Mouse (Mus musculus): ENCODE measurements around the gene Prdm16. TPM values are rescaled to one million over a fixed set of nuclear protein-coding genes. Genes with fewer than 3 reads are reported as not detected.

Prdm16 gene
- polyA plus RNA-seq, 1 experiment from 2014 or later = 2.0 TPM

- Histone ChIP-seq H3K4me2 (no peak overlapping the region), H3K36me3 (replicated peaks) (no peaks in the 10 kb centered on the region), H3K4me3 (replicated peaks) (no peak overlapping the region), H3K4me1 (replicated peaks) (peaks cover 4% of the 10 kb centered on the region; the same call in 1 of the 2 replicates), H3K9ac (no peak overlapping the region), H3K27ac (replicated peaks) (no peak overlapping the region), H3K9me3 (replicated peaks) (no peaks in the 10 kb centered on the region), H3K27me3 (no peaks in the 10 kb centered on the region)
- no peak for ATAC-seq (ENCODE audit: insufficient read depth)
- 42% methylated on average over 9 of the region's 9 CpGs for WGBS (ENCODE audit: insufficient replicate concordance)
Measured at GRCm38 (mm10) chr4:154442645-154443304, 193.9 kb downstream of the Prdm16 start.

DNA sequence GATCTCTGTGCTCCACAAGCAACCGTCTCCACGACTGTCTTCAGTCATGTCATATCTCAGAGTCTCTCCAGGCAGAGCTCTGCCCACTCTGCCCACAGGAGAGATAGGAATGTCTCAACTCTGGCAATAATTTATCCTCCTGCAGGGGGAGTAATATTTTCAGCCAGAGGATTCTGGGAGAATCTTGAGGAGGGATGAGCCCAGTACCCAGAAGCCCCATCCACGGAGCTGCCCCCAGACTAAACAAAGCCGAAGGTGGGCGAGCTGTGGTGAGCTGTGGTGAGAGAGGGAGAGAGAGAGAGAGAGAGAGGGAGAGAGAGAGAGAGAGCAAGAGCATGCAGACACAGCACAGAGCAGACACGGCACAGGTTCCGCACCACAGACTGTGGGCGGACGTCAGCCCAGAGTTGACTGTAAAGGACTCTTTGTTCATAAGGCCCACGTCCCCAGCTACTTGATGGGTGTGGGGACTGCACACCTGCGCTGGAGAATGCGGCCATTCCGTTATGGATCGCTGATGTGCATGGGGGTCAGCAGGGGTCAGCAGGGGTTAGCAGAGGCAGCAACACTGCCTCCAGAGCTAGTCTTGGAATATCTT, 197.1 kb downstream of the Prdm16 start:
- 64% methylated on average over 14 of the region's 14 CpGs for WGBS (ENCODE audit: insufficient replicate concordance)

DNA sequence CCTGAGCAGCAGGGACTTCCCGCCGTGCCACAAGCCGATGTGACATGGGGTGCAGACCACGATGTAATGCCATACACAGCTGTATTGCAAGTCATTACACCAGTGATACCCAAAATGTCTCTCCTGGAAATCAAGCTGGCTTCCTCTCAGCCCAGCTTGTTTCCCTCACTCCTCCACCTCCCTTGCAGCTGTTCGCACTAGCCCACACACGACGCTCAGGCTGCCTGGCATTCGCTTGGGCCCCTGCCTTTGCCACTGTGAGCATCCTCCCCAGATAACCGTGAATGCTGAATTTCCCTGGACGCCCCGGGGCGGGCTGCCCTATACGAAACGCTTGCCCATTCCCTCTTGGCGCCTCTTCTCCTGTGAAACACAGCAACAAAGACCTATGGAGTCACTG, 198.1 kb downstream of the Prdm16 start:
- WGBS (ENCODE audit: insufficient replicate concordance) = 64% methylated on average over 15 of the region's 15 CpGs
- no peak overlapping the region for H3K27ac ChIP-seq (replicated peaks)
- H3K4me2 ChIP-seq = no peak overlapping the region
- H3K4me3 ChIP-seq (replicated peaks) = no peak overlapping the region
- no peaks in the 10 kb centered on the region for H3K27me3 ChIP-seq
- ATAC-seq (ENCODE audit: insufficient read depth) = no peak
- no peaks in the 10 kb centered on the region for H3K36me3 ChIP-seq (replicated peaks)
- H3K9ac ChIP-seq = no peak overlapping the region
- H3K4me1 ChIP-seq (replicated peaks) = peaks cover 4% of the 10 kb centered on the region; the same call in 1 of the 2 replicates
- H3K9me3 ChIP-seq (replicated peaks) = no peaks in the 10 kb centered on the region

More for the DNA sequence above, 197.1 kb downstream of the Prdm16 start:
- no peaks in the 10 kb centered on the region for H3K36me3 ChIP-seq (replicated peaks)
- no peak overlapping the region for H3K9ac ChIP-seq
- H3K4me1 ChIP-seq (replicated peaks) = peaks cover 4% of the 10 kb centered on the region; the same call in 1 of the 2 replicates
- ATAC-seq (ENCODE audit: insufficient read depth) = no peak
- H3K9me3 ChIP-seq (replicated peaks) = no peaks in the 10 kb centered on the region
- no peak overlapping the region for H3K27ac ChIP-seq (replicated peaks)
- no peak overlapping the region for H3K4me3 ChIP-seq (replicated peaks)
- H3K27me3 ChIP-seq = no peaks in the 10 kb centered on the region
- H3K4me2 ChIP-seq = no peak overlapping the region

DNA sequence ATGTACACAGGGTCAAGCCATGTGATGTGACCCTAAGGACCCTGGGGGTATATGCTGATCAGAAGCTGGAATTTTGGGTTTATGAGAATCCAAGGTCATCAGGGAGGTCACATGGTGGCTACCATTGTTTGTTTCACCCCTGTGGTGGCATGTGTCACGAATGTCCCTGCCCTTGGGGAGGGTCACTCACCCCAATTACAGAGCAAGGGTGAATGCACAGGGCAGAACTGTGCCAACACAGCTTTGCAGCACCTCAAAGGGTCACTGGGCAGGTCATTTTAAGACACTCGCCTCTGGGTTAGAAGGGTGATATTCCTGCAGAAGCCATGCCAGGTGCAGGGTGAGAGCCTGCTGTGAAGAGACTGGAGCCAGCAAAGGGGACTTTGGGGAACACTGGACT, 206.9 kb downstream of the Prdm16 start:
- H3K4me3 ChIP-seq (replicated peaks) = no peak overlapping the region
- 39% methylated on average over 2 of the region's 2 CpGs for WGBS (ENCODE audit: insufficient replicate concordance)

GRCm38 (mm10) chr4:154426901-154427300, 209.8 kb downstream of the Prdm16 start:
- Histone ChIP-seq H3K27ac (replicated peaks) (no peak overlapping the region), H3K4me3 (replicated peaks) (no peak overlapping the region), H3K9ac (no peak overlapping the region), H3K36me3 (replicated peaks) (no peaks in the 10 kb centered on the region), H3K4me1 (replicated peaks) (no peaks in the 10 kb centered on the region), H3K9me3 (replicated peaks) (no peaks in the 10 kb centered on the region), H3K27me3 (peaks cover 4% of the 10 kb centered on the region; the same call in 1 of the 2 replicates), H3K4me2 (no peak overlapping the region)
- no peak for ATAC-seq (ENCODE audit: insufficient read depth)
- 64% methylated on average over 7 of the region's 7 CpGs for WGBS (ENCODE audit: insufficient replicate concordance)

More for the DNA sequence above, 206.9 kb downstream of the Prdm16 start:
- Histone ChIP-seq H3K4me1 (replicated peaks) (no peaks in the 10 kb centered on the region), H3K9me3 (replicated peaks) (no peaks in the 10 kb centered on the region), H3K27me3 (peaks cover 4% of the 10 kb centered on the region; the same call in 1 of the 2 replicates), H3K4me2 (no peak overlapping the region), H3K27ac (replicated peaks) (no peak overlapping the region), H3K9ac (no peak overlapping the region), H3K36me3 (replicated peaks) (no peaks in the 10 kb centered on the region)
- no peak for ATAC-seq (ENCODE audit: insufficient read depth)

GRCm38 (mm10) chr4:154425284-154425683, 211.4 kb downstream of the Prdm16 start:
- peaks cover 4% of the 10 kb centered on the region; the same call in 1 of the 2 replicates for H3K27me3 ChIP-seq
- H3K27ac ChIP-seq (replicated peaks) = no peak overlapping the region
- H3K4me3 ChIP-seq (replicated peaks) = no peak overlapping the region
- H3K9me3 ChIP-seq (replicated peaks) = no peaks in the 10 kb centered on the region
- H3K4me1 ChIP-seq (replicated peaks) = no peaks in the 10 kb centered on the region
- WGBS (ENCODE audit: insufficient replicate concordance) = 27% methylated on average over 17 of the region's 17 CpGs
- ATAC-seq (ENCODE audit: insufficient read depth) = no peak
- no peak overlapping the region for H3K4me2 ChIP-seq
- H3K36me3 ChIP-seq (replicated peaks) = no peaks in the 10 kb centered on the region
- H3K9ac ChIP-seq = no peak overlapping the region

GRCm38 (mm10) chr4:154424681-154425080, 212.0 kb downstream of the Prdm16 start:
- Histone ChIP-seq H3K36me3 (replicated peaks) (no peaks in the 10 kb centered on the region), H3K9ac (no peak overlapping the region), H3K4me3 (replicated peaks) (no peak overlapping the region), H3K27ac (replicated peaks) (no peak overlapping the region), H3K4me2 (no peak overlapping the region), H3K9me3 (replicated peaks) (no peaks in the 10 kb centered on the region), H3K4me1 (replicated peaks) (no peaks in the 10 kb centered on the region), H3K27me3 (peaks cover 4% of the 10 kb centered on the region; the same call in 1 of the 2 replicates)
- WGBS (ENCODE audit: insufficient replicate concordance) = 50% methylated on average over 11 of the region's 11 CpGs
- no peak for ATAC-seq (ENCODE audit: insufficient read depth)

GRCm38 (mm10) chr4:154422431-154422913, 214.2 kb downstream of the Prdm16 start:
- H3K27me3 ChIP-seq = peaks cover 4% of the 10 kb centered on the region; the same call in 1 of the 2 replicates
- H3K36me3 ChIP-seq (replicated peaks) = no peaks in the 10 kb centered on the region
- WGBS (ENCODE audit: insufficient replicate concordance) = 23% methylated on average over 10 of the region's 10 CpGs
- no peaks in the 10 kb centered on the region for H3K9me3 ChIP-seq (replicated peaks)
- no peaks in the 10 kb centered on the region for H3K4me1 ChIP-seq (replicated peaks)
- H3K4me2 ChIP-seq = no peak overlapping the region
- no peak overlapping the region for H3K27ac ChIP-seq (replicated peaks)
- H3K9ac ChIP-seq = no peak overlapping the region
- H3K4me3 ChIP-seq (replicated peaks) = no peak overlapping the region
- no peak for ATAC-seq (ENCODE audit: insufficient read depth)

DNA sequence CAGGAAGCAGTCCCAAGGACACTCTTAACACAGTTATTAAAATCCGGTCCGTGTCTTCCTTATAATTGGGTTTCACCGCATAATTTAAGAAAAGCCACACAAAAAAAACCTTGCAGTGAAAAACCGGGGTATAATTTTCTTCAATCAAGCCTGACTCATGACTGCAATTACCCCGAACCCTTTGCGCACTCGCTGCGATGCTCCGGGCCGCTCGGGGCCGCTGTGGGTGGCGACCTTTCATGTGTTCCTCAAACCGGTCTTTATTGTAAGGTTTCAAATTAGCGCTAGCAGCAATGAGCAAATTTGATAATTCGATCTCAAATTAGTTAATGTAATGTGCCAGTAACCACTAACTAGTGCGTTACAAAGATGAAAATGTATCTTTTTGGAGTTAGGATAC, 215.9 kb downstream of the Prdm16 start:
- no peak overlapping the region for H3K9ac ChIP-seq
- WGBS (ENCODE audit: insufficient replicate concordance) = 84% methylated on average over 17 of the region's 17 CpGs
- no peak overlapping the region for H3K4me2 ChIP-seq
- no peak overlapping the region for H3K27ac ChIP-seq (replicated peaks)
- H3K27me3 ChIP-seq = no peaks in the 10 kb centered on the region; the same call in 1 of the 2 replicates
- no peaks in the 10 kb centered on the region for H3K9me3 ChIP-seq (replicated peaks)
- no peaks in the 10 kb centered on the region for H3K36me3 ChIP-seq (replicated peaks)
- no peak for ATAC-seq (ENCODE audit: insufficient read depth)
- no peaks in the 10 kb centered on the region for H3K4me1 ChIP-seq (replicated peaks)
- H3K4me3 ChIP-seq (replicated peaks) = no peak overlapping the region

DNA sequence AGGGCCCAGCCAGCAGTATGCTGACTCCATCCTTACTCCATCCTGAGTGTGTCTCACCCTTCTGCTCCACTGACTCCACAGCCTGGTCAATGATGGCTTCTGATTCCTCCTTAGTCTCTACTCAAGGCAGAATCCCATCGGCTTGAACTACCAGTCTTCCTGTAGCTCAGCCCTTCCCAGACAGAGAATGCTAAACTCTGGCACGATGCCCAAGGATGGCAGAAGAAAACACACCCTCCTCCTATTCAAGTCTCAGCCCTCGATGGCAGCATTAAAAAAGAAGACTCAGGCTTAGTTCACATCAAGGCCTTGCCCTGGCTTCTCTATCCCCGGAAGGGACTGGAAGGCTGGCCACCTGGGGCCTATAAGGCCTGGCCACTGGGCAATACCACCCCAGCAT, 216.9 kb downstream of the Prdm16 start:
- Histone ChIP-seq H3K9ac (no peak overlapping the region), H3K4me3 (replicated peaks) (no peak overlapping the region), H3K4me2 (no peak overlapping the region), H3K9me3 (replicated peaks) (no peaks in the 10 kb centered on the region), H3K36me3 (replicated peaks) (no peaks in the 10 kb centered on the region), H3K4me1 (replicated peaks) (no peaks in the 10 kb centered on the region), H3K27ac (replicated peaks) (no peak overlapping the region), H3K27me3 (no peaks in the 10 kb centered on the region; the same call in 1 of the 2 replicates)
- no peak for ATAC-seq (ENCODE audit: insufficient read depth)
- 60% methylated on average over 4 of the region's 4 CpGs for WGBS (ENCODE audit: insufficient replicate concordance)

DNA sequence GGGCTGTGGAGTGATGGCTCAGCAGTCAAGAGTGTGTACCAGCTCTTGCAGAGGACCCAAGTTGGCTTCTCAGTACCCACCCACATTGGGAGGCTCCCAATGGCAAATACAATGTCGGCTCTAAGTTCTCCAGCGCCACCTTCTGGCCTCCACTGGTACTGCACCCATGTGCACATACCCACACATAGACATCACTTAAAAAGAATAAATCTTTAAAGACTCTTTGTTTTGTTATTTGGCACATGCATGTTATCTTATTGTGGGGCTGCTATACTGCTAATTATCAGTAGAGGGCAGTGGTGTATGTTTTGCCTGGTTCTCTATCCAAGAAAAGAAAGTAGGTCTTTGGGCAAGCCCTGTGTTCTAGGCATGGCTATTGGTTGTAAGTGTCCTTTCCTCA, 217.7 kb downstream of the Prdm16 start:
- H3K36me3 ChIP-seq (replicated peaks) = no peaks in the 10 kb centered on the region
- no peaks in the 10 kb centered on the region for H3K27me3 ChIP-seq
- no peak overlapping the region for H3K4me3 ChIP-seq (replicated peaks)
- H3K4me1 ChIP-seq (replicated peaks) = no peaks in the 10 kb centered on the region
- H3K9ac ChIP-seq = no peak overlapping the region
- 19% methylated on average over 2 of the region's 2 CpGs for WGBS (ENCODE audit: insufficient replicate concordance)
- no peak overlapping the region for H3K4me2 ChIP-seq
- H3K27ac ChIP-seq (replicated peaks) = peak overlapping the region; percentile 41; the same call in 1 of the 2 replicates
- no peak for ATAC-seq (ENCODE audit: insufficient read depth)
- H3K9me3 ChIP-seq (replicated peaks) = no peaks in the 10 kb centered on the region

Measured in liver, embryonic 15.5 days (tissue).